Mouse (Mus musculus) bone marrow, adult 2 months (tissue): ENCODE data around the gene Slc15a1.

Experiments used
- CTCF ChIP-seq: fragments of 200-500 bp; IDR thresholded peaks from 2 replicates; pipeline ENCODE4 v1.5.1; 2011; ENCODE audit warnings: low read length, control low read depth; ENCODE audit not compliant: control insufficient read depth, insufficient read depth
- POLR2A ChIP-seq: fragments of 200-500 bp; IDR thresholded peaks from 2 replicates; pipeline ENCODE4 v1.6.1; 2011; ENCODE audit warnings: low read depth, mild to moderate bottlenecking, control low read depth, low read length, borderline replicate concordance; ENCODE audit not compliant: control insufficient read depth

- TF ChIP-seq CTCF (no peak), POLR2A (no peak)
Measured at GRCm38 (mm10) chr14:121516881-121517280, 11.8 kb upstream of the Slc15a1 start.
